Mouse (Mus musculus) limb, embryonic 14.5 days (tissue): Measurements from ENCODE around the gene Sema4b. TPM values are rescaled to one million over a fixed set of nuclear protein-coding genes. Genes with fewer than 3 reads are reported as not detected.

Experiments used
- ATAC-seq: fragments of 200-750 bp; cut with Nextera tagmentation; 2 replicates; pipeline ENCODE4 v1.8.0; 2017; ENCODE audit warnings: low read depth, moderate number of reproducible peaks, moderate TSS enrichment; ENCODE audit not compliant: low FRiP score
- DNase-seq: peaks from one replicate; pipeline ENCODE4 v3.0.0-alpha.2; 2015; ENCODE audit warnings: low spot score
- H3K27ac ChIP-seq: fragments of 300-500 bp; sonication (generic); replicated peaks from 2 replicates; pipeline ENCODE4 v1.5.1; 2014; ENCODE audit warnings: low read depth, mild to moderate bottlenecking, low read length, moderate library complexity, mixed read lengths
- H3K27me3 ChIP-seq: fragments of 300-500 bp; sonication (generic); 2 replicates; pipeline ENCODE4 v1.6.1; 2014; ENCODE audit warnings: low read length, mixed read lengths; ENCODE audit not compliant: control insufficient read depth, insufficient read depth
- H3K36me3 ChIP-seq: fragments of 300-500 bp; sonication (generic); 2 replicates; pipeline ENCODE4 v1.6.1; 2014; ENCODE audit warnings: mild to moderate bottlenecking, low read length, moderate library complexity, mixed read lengths; ENCODE audit not compliant: control insufficient read depth, insufficient read depth
- H3K4me1 ChIP-seq: fragments of 300-500 bp; sonication (generic); 2 replicates; pipeline ENCODE4 v1.6.1; 2014; ENCODE audit warnings: antibody characterized with exemption, low read length, mixed read lengths; ENCODE audit not compliant: control insufficient read depth, insufficient read depth
- H3K4me2 ChIP-seq: fragments of 300-500 bp; sonication (generic); replicated peaks from 2 replicates; pipeline ENCODE4 v1.6.1; 2014; ENCODE audit warnings: low read depth, mild to moderate bottlenecking, low read length, moderate library complexity; ENCODE audit not compliant: severe bottlenecking
- H3K4me3 ChIP-seq: fragments of 300-500 bp; sonication (generic); replicated peaks from 2 replicates; pipeline ENCODE4 v1.5.1; 2014; ENCODE audit warnings: low read length
- H3K9ac ChIP-seq: fragments of 300-500 bp; sonication (generic); 2 replicates; pipeline ENCODE4 v1.6.1; 2014; ENCODE audit warnings: mild to moderate bottlenecking, low read depth, low read length, moderate library complexity; ENCODE audit not compliant: severe bottlenecking
- H3K9me3 ChIP-seq: fragments of 300-500 bp; sonication (generic); 2 replicates; pipeline ENCODE4 v1.6.1; 2016; ENCODE audit warnings: low read length; ENCODE audit not compliant: control insufficient read depth
- POLR2A ChIP-seq: fragments of 200-500 bp; IDR thresholded peaks from 2 replicates; pipeline ENCODE4 v1.8.0; 2012; ENCODE audit warnings: inconsistent platforms, mild to moderate bottlenecking, moderate library complexity, borderline replicate concordance; ENCODE audit not compliant: insufficient read depth, insufficient read length; ENCODE audit errors: extremely low read depth
- WGBS: fragments of 180-500 bp; shearing (Covaris S2); extraction: QIAGEN DNeasy Blood & Tissue Kit; methylation state at CpG from one replicate; pipeline ENCODE4 v1.1.7; 2014; 5-methylcytosine and 5-hydroxymethylcytosine counted together
- polyA plus RNA-seq, 2 experiments: library from polyadenylated mRNA; depleted of rRNA in 1 of 2; stranded (reverse) in 1 of 2; unstranded in 1 of 2; fragments of >200 nt; fragmentation: Nextera tagmentation in 1 of 2; extraction: Ambion mirVana in 1 of 2; gene quantifications; 2 replicates each; pipeline versions ENCODE4 v1.2.1 to v1.2.3; 2012 to 2014

Gene Sema4b
- polyA plus RNA-seq, 2 experiments = 8.2 to 11.5 TPM

- H3K36me3 ChIP-seq = no peaks in the 10 kb centered on the region
- WGBS = 66% methylated on average over 2 of the region's 2 CpGs
- peaks cover 2% of the 10 kb centered on the region; the same call in 1 of the 2 replicates for H3K4me1 ChIP-seq
- no peak overlapping the region for H3K27ac ChIP-seq
- DNase-seq (no peak), ATAC-seq (no peak)
- no peak for TF ChIP-seq POLR2A
- H3K27me3 ChIP-seq = no peaks in the 10 kb centered on the region
- no peak overlapping the region for H3K4me3 ChIP-seq
- H3K4me2 ChIP-seq = no peak overlapping the region
- H3K9me3 ChIP-seq = no peaks in the 10 kb centered on the region
- H3K9ac ChIP-seq = no peak overlapping the region
Observed at GRCm38 (mm10) chr7:80181078-80181477, 5.6 kb upstream of the Sema4b start.

- no peak for TF ChIP-seq POLR2A
- Histone ChIP-seq H3K9me3 (no peaks in the 10 kb centered on the region), H3K36me3 (no peaks in the 10 kb centered on the region), H3K27me3 (no peaks in the 10 kb centered on the region), H3K27ac (no peak overlapping the region), H3K9ac (no peak overlapping the region), H3K4me2 (no peak overlapping the region), H3K4me1 (peaks cover 12% of the 10 kb centered on the region), H3K4me3 (no peak overlapping the region)
- ATAC-seq (no peak), DNase-seq (no peak)
Observed at GRCm38 (mm10) chr7:80182139-80182538, 4.5 kb upstream of the Sema4b start.

- 93% methylated on average over 1 of the region's 1 CpGs for WGBS
- no peak overlapping the region for H3K27ac ChIP-seq
Observed at GRCm38 (mm10) chr7:80183466-80183865, 3.2 kb upstream of the Sema4b start.

GRCm38 (mm10) chr7:80183969-80184368, 2.7 kb upstream of the Sema4b start:
- no peaks in the 10 kb centered on the region for H3K9me3 ChIP-seq
- no peak overlapping the region for H3K9ac ChIP-seq
- no peak for DNase-seq
- WGBS = 60% methylated on average over 5 of the region's 5 CpGs
- no peak overlapping the region for H3K4me3 ChIP-seq
- no peak overlapping the region for H3K27ac ChIP-seq
- H3K4me1 ChIP-seq = peaks cover 17% of the 10 kb centered on the region
- TF ChIP-seq POLR2A = no peak
- no peaks in the 10 kb centered on the region for H3K27me3 ChIP-seq
- no peak overlapping the region for H3K4me2 ChIP-seq
- ATAC-seq = no peak
- no peaks in the 10 kb centered on the region for H3K36me3 ChIP-seq

More at GRCm38 (mm10) chr7:80183466-80183865, 3.2 kb upstream of the Sema4b start:
- ATAC-seq (no peak), DNase-seq (no peak)
- no peaks in the 10 kb centered on the region for H3K9me3 ChIP-seq
- no peak for TF ChIP-seq POLR2A
- no peak overlapping the region for H3K9ac ChIP-seq
- no peak overlapping the region for H3K4me3 ChIP-seq
- no peaks in the 10 kb centered on the region for H3K36me3 ChIP-seq
- no peak overlapping the region for H3K4me2 ChIP-seq
- no peaks in the 10 kb centered on the region for H3K27me3 ChIP-seq
- peaks cover 12% of the 10 kb centered on the region for H3K4me1 ChIP-seq

GRCm38 (mm10) chr7:80184551-80184950, 2.1 kb upstream of the Sema4b start:
- no peaks in the 10 kb centered on the region for H3K36me3 ChIP-seq
- no peak overlapping the region for H3K27ac ChIP-seq
- no peak overlapping the region for H3K9ac ChIP-seq
- no peak for DNase-seq
- 61% methylated on average over 4 of the region's 4 CpGs for WGBS
- no peaks in the 10 kb centered on the region for H3K27me3 ChIP-seq
- H3K9me3 ChIP-seq = no peaks in the 10 kb centered on the region
- H3K4me3 ChIP-seq = no peak overlapping the region
- no peak for TF ChIP-seq POLR2A
- no peak overlapping the region for H3K4me2 ChIP-seq
- peaks cover 19% of the 10 kb centered on the region for H3K4me1 ChIP-seq
- ATAC-seq = no peak

- H3K9me3 ChIP-seq = no peaks in the 10 kb centered on the region
- no peaks in the 10 kb centered on the region for H3K27me3 ChIP-seq
- 56% methylated on average over 6 of the region's 6 CpGs for WGBS
- no peak overlapping the region for H3K27ac ChIP-seq
- H3K4me1 ChIP-seq = peaks cover 19% of the 10 kb centered on the region
- H3K9ac ChIP-seq = no peak overlapping the region
- H3K36me3 ChIP-seq = no peaks in the 10 kb centered on the region
- DNase-seq (no peak), ATAC-seq (no peak)
- H3K4me3 ChIP-seq = no peak overlapping the region
- no peak overlapping the region for H3K4me2 ChIP-seq
- no peak for TF ChIP-seq POLR2A
Observed at GRCm38 (mm10) chr7:80184968-80185367, 1.7 kb upstream of the Sema4b start.
